Mouse (Mus musculus) brain, embryonic 18.5 days (tissue): ENCODE data around the gene Zbtb46.

Experiments used
- DNase-seq: peaks from one replicate; pipeline ENCODE4 v3.0.0-alpha.2; 2012; ENCODE audit warnings: low read depth, low spot score

Zbtb46 gene

DNA sequence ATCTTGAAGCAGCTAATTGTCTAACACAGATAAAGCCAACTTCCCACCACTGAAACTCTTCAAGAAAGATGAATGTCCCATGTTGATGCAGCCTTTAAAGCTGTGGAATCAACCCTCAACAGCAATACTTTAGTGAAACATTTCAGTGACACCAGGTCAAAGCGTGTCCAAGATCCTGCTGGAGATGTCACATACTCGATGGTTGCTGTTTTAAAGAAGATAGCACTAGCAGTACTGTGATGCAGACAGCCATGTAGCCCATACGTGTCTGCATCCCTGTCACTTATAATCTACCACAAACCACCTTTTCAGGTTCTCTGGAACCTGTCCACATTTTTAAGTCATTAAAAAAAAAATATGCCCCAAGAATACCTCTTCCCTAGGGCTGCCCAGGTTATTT lies 55.5 kb downstream of the Zbtb46 start:
- DNase-seq, result no peak

DNA sequence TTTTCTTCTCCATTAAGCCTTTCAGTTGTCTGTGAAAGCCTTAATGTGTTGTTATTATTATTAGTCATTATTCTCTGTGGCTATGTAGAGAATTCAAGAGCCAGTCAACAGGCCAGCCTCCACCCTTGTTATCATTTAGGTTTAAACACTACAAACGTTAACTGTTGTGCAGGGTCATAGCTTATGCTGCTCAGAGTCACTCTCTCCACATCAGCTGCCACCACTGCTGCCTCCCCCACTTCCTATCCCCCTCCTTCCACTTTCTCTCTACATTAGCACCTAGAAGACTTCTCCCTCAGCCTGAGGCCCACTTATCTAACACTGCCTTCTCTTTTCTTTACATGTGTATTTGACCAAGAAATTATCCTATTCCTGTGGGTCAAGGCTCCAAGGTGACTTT lies 57.7 kb downstream of the Zbtb46 start:
- DNase-seq, result no peak

DNA sequence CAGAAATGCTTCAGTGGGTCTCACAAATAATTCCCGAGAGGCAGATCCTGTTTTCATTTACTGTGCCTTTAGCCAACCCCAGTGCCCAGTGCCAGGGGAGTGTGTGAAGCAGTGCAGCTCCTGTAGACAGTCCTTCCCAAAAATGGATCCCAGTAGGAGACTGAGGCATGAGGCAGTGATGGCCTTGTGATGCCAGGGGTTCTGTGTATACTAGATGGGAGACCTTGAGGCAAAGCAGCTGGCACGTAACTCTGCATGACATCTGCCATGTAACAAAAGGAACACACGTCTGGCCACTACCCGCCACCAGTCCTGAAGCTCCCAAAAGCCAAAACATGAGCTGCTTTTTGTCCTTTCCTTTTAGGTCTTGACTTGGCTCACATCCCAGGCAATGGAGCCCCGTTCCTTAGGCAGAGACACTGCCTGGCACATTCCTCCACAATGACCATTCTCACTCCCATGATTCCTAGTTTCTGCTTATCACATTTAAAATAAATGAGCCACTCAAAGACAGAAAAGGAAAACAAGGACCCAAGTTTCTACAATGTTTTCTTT lies 61.9 kb downstream of the Zbtb46 start:
- no peak for DNase-seq

DNA sequence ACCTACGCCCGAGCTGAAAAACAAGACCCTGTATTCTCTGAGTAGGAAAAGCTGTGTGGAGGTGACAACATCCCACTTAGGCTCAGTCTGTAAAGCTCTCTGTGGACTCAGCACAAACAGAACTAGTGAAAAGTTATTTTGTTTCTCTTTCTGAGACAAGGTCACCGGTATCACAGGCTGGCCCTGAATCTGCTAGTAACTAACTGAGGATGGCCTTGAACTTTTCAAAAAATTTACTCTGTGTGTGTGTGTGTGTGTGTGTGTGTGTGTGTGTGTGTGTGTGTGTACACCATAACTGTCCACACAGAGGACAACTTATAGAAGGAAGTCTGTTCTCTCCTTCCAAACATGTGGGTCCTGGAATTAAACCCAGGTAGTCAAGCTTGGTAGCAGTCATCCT lies 65.1 kb downstream of the Zbtb46 start:
- DNase-seq, result no peak

DNA sequence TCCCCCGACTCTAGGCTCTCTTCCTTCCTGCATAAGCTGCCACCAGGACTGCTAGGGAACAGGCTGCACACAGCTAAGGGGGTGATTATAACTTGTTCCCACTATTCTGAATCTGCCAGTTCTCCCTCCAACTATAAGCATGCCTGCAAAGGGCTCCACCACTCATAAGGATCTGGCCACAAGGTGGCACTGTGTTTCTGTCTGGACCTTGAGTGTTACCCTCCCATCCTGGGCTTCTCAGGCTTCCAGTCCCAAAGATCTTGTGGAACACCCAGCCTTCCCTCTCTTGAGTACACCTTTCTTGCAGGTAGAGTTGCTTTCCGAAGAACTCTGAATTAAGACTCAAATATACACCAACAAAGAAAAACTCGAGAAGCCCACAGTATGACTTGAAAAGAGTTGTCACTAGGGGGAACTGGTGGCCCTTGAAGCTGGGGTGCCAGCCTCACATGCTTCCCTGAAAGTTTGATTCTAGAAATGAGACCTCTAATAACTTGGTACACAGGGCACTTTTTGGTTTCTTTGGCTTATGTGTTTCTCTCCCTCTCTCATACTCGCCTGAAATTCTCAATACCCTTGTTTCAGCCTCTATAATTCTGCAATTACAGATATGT lies 66.5 kb downstream of the Zbtb46 start:
- peak; percentile 61 for DNase-seq

DNA sequence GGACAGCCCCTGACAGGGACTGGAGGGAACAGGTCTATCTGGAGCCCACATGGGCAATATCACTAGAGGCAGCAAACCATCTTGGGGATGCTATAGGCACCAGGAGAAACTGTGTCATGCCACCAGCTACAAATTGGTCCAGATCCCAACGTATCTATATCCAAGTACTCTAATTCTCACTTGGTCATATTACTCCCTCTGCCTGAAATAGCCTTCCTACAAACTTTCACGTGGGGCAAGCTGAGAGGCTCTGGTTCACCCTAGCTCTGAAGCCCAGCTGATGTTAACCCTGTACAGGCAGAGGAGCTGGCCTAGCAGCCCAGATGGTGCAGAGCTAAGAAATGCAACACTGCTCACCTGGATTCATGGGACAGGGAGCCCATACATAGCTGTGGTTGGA lies 67.7 kb downstream of the Zbtb46 start:
- DNase-seq, result no peak

DNA sequence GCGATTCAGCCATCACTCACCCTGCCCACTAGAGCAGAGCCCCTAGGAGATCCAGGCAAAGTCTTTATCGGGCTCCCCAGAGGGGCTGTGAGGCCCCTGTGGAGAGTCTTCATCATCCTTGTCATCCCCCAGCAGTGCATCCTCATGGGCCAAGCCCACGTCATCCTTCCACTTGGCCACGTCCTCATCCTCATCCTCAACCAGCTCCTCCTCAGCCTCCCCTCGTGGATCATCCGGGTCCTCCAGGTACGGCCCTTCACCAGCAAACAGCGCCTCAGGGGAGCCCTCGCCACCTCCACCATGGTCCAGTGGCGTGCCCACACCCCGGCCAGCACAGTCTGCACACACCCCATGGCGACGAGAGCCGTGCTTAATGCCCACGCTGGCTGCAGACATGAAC lies 68.2 kb downstream of the Zbtb46 start:
- no peak for DNase-seq

DNA sequence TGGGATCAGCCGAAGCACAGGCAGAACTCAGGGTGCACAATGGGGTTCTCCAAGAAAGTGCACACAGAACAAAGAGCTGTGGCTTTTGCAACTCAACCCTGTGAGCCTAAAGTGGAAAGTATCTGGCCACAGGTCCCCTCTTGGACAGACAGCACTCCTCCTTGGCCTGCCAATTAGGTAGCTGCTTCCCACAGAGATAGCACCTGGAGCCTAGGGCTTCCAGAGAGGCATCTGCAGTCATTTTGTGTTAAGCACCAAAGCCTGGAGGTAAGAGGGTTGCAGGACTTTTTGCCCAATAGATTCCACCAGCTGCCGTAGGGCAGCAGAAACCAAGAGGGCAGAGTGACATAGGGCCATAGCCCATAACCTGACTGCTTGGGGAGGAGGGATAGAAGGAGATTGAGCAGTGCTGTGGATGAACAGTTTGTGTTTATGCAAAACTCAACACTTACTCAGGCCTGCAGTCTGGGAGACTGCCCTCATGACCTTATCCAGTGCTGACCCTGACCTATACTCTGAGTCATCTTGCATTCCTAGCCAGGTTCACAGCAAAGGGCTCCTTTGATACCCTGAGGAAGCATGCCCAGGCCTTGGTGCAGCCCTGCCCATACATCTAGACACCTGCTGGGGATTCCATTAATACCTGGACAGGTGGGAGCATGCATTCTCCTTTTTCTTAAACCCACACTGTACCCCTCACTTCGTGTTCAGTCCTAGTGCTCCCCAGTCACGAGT lies 68.9 kb downstream of the Zbtb46 start:
- DNase-seq, result no peak

DNA sequence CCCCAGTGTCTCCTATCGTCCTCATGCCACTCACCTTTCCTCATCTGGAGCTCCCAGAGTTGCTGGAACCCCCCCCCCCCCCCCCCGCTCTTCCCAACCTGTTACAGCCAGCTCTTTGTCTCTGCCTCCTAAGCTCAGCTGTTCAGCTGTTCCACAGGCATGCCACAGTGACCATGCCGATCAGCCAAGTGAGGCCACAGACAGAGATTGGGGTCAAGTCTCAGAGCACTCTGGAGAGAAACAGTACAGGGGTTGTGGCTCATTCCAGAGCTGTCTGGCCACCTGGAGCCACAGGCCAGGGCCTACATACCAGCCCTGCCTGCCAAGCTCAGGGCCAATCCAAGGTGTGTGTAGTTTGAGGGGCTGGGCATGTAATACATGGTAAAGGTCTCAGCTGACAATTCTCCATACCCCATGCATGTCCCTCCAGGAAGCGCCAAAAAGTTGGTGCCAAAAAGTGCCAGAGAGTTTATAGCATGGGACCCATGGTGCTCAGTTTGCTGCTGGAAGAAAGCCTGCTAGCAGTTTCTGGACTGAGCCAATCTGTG lies 72.5 kb downstream of the Zbtb46 start:
- no peak for DNase-seq

DNA sequence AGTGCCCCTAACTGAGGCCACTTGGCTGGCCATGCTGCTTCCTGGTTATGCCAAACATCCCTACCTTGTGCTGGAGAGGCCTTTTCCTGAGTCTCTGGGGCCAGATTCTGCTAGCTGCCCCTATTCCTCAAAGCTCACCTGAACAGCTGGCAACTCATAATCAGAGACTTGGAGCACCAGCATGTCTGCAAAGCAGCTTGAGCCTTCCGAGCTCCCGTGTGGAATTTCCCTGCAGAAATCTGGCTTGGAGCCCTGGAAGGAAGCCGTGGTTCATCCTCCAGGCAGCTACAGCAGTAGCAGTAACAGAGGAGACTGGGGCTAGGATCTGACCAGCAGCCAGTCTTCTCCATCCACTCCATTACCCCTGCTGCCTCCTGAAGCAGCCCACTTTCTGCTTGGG lies 73.3 kb downstream of the Zbtb46 start:
- no peak for DNase-seq

DNA sequence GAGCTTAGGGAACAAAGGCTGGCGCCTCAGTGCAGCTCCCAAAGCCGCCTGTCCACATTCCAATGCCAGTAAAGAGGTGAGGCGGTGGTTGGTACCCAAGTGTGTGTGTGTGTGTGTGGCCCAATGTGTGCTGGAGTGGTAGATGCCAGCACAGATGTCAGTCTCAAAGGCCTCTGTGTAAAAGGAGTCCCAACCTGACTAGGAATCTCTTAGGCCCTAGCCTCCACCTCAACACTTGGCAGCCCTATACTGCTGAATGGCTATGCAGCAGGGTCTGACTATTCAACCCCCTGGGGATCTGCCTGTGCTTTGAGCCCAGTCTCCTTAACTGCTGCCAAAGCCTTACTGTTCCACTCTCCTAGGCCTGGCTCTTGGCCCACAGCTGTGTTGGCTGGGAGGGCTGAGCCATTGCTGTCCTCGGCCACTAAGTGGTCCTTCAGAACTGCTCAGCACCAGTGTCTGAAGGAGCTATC lies 74.3 kb downstream of the Zbtb46 start:
- DNase-seq, result no peak

DNA sequence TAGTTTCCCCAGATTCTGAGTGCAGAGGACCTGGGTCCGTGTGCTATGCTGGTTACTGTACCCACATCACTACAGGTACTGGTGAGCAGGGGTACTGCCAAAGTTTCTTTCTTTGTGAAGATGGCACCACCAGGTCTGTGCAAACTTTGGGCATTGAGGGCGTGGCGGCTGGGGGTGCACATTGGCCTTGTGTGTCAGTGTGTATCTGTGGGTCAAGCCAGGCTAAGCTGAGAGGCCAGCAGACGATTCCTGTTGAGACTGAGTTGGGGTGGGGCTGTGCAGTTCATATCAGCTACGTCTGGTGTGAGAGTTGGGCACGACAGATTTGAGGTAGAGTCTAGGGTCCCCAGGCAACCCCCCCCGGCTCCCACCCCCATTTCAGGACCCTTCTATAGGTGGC lies 74.8 kb downstream of the Zbtb46 start:
- no peak for DNase-seq

DNA sequence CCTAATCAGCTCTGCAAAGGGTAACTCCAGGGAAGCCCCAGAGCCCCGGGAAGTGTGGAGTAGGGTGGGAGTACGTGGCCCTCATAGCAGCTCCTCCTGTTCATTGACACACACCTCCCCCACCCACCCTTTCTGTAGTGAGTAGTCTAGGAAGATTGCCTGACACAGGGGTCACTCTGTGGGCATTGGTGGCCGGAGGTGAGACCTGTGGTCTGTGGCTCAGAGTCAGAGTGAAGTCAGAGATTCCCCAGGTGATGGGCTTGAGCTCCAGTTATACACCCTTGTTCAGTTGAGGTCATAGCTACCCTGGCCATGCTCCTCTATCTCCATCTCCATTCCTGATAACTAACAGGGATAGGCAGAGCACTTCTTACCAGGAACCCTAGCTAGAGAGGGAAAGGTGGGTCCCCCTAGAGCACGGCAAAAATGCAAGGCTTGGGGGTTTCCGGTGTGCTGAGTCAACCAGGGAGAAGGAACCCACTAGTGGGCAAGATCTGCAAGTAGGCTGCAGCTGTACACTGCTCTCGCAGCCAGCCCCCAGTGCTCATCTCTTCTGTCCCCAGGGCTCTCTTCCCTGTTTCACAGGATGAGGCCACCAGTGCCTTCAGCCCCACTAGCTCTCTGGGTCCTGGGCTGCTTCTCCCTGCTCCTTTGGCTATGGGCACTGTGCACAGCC lies 77.5 kb downstream of the Zbtb46 start:
- DNase-seq, result no peak

DNA sequence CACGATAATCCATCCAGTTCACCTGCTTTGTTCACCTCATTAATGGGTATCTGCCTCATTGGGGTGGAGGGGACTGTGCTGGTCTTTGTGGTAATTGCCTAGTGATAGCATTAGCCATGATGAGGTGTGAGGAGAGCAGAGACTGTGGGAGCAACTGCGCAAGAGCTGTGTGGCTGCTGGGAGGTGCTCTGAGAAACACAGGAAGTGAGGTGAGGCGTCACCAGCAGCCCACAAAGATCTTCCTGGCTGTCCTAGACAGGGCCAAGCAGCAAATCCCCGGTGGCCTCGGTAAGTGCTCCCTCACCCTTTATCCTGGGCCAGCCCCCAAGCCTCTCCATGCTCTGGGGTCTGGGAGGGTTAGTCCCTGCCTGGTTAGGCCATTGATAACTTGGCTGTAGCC lies 78.1 kb downstream of the Zbtb46 start:
- no peak for DNase-seq

DNA sequence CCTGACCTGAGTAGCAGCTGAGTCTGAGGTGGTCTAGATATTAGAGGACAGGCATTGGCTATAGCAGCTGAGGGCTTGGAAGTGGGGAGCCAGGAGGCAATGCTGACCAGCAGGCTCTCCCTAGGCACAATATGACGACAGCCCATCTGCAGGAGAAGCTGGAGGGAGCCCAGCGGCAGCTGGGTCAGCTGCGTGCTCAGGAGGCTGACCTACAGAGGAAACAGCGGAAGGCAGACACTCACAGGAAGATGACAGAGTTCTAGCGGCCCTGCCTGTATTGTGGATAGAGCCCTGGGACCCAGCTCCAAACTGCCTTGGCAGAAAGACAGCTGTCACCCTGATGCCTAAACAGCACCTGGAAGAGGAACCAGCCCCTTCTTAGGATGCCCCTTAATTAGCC lies 79.0 kb downstream of the Zbtb46 start:
- no peak for DNase-seq

DNA sequence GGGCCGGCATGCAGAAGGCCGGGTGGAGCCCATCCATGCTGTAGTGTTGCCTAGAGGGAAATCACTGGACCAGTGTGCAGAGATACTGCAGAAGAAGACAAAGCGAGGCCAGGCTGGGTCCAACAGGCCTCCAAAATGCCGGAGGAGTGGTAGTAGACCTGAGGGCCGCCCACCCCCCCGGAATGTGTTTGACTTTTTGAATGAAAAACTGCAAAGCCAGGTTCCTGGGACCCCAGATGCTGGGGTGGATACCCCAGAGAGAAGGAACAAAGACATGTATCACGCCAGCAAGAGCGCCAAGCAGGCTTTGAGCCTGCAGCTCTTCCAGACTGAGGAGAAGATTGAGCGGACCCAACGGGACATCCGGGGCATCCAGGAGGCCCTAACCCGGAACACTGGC lies 79.4 kb downstream of the Zbtb46 start, which contains the start of gene Lime1:
Lime1 (plus strand) TSS at position 301 of the 400 bp plus-strand sequence.
- no peak for DNase-seq

DNA sequence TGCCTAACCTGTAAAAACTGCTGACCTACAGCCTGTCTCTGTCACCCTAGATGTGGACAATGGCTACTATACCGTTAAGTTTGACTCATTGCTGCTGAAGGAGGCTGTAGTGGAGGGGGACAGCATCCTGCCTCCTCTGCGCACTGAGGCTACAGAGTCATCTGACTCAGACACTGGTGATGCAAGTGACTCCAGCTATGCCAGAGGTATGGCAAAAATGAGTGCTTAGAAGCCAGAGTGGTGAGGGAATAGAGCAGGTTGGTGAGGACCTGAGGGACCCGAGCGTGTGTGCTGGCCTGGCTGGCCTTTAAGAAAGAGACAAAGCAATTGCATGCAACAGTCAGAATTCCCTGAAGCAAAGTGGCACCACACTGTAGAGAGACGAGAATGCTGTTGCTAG lies 80.5 kb downstream of the Zbtb46 start:
- DNase-seq, result no peak

DNA sequence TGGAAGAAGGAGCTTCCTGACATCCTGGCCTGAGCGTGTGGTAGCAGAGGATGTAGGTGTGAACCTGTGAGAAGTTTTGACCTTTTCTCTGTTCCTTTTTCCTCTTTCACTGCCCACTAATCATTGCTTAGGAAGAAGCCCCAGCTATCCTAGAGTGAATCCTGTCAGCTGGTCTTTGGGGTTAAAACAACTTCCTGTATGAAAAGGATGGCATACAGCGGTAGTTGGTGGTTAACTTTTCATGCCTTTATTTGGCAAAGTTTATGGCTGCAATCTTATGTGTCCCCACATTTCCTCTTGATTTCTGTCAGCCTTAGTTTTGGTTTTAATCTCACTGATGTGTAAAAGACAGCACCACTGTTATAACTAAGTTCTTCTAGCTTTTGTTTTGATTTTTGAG lies 82.0 kb downstream of the Zbtb46 start:
- DNase-seq, result no peak

DNA sequence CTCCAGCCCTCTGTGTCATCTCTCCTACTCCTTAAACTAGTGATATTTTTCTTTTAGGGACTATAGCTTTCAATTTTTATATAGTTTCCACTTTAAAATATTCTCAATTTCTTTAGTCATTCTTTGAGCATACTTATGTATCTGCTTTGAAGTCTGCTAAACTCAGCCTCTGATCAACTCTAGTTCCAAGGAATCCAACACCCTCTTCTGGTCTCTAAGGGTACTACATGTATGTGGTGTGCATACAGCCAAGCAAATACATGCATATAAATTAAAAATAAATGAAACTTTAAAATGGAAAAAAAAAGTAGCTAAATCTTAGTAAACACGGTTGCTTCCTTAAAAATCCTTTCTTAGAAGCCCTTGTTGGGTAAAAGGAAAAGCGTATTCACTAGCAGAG lies 83.4 kb downstream of the Zbtb46 start:
- DNase-seq, result no peak

DNA sequence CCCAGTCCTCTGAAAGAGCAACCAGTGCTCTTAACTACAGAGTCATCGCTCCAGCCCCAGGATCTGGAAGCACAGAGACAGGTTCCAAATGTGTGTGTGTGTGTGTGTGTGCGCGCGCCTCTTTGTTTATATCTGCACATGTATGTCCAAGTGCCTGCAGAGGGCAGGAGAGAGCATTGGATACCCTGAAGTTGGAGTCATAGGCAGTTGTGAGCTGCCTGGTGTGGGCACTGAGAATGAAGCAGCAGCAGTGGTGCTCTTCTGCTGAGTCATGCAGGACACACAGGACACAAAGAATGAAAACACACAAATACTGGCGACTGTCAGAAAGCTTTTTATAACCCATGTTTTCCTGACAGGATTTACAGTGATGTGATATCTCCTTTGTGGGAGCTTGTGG lies 89.2 kb downstream of the Zbtb46 start:
- DNase-seq, result no peak

DNA sequence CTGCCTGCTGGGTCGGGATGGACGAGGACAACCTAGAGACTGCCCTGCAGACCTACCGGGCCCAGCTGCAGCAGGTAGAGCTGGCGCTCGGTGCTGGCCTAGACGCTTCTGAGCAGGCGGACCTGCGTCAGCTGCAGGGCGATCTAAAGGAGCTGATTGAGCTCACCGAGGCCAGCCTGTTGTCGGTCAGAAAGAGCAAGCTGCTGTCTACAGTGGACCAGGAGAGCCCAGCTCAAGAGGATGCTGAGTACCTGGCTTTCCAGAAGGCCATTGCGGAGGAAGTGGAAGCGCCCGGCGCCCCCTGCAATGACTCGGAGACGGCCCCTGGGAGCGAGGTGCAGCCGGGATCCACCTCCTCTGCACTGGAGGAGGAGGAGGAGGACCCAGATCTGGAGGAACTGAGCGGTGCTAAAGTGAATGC lies 93.6 kb downstream of the Zbtb46 start:
- DNase-seq, result no peak

DNA sequence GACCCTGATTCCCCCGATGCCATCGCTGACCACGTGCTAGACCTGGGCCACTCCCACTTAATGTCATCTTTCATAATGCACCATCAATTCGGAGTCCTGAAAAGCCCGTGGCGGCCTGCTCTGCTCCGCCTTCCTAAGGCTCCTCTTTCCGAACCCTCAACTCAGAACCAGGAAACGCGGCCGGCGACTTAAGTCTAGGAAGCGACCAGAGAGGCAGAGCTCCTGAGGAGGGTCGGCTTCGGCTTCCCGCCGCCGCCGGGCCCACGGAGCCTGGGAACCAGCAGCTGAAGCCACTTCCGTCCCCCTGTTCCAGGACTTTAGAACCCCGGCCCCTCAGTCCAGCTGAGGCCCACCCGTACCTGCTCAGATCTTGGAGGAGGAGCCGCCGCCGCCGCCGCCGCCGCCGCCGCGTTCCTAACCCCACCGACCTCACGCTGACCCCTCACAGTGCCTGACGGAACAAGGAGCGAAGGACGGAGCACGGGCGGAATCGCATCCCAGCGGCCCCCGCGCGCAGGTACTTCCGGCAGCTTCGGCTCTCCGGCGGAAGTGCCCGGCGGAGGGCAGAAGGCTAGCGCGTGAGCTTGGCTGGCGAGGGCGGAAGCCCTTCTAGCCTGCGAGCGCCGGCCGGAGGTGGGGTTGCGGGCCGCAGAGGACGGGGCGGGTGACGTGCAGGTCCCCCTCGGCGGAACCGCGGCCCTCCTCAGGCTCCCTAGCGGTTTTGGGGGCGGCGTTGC lies 94.2 kb downstream of the Zbtb46 start, which contains the start of the genes Zgpat and Arfrp1:
Zgpat (plus strand) TSS at position 69 of the 737 bp plus-strand sequence.
Arfrp1 (minus strand) TSS at position 545 of the 737 bp plus-strand sequence.
- peak; percentile 56 for DNase-seq
